Mouse (Mus musculus): Measurements from ENCODE around the gene Daglb.
"Not testable (repeated sequence)": the region's sequence is repeated elsewhere in the genome, so short reads cannot be mapped to it uniquely, and the experiment has no call there.

Gene Daglb

GRCm38 (mm10) chr5:143518045-143518591, 53.7 kb downstream of the Daglb start:
- DNase-seq (ENCODE audit: low spot score in 2 of 2) = no peak

- no peak for DNase-seq (ENCODE audit: low spot score in 2 of 2)
Measured at GRCm38 (mm10) chr5:143520415-143520814, 56.0 kb downstream of the Daglb start.

- no peak for DNase-seq (ENCODE audit: low spot score in 2 of 2)
Measured at GRCm38 (mm10) chr5:143522882-143523281, 58.5 kb downstream of the Daglb start.

- no peak for DNase-seq (ENCODE audit: low spot score in 2 of 2)
Measured at GRCm38 (mm10) chr5:143525454-143526225, 61.3 kb downstream of the Daglb start.

GRCm38 (mm10) chr5:143526698-143527331, 62.4 kb downstream of the Daglb start:
- DNase-seq (ENCODE audit: low spot score in 2 of 2) = no peak

- peak; percentile 83 to 95 for DNase-seq (ENCODE audit: low spot score in 2 of 2)
Measured at GRCm38 (mm10) chr5:143527486-143528307, 63.3 kb downstream of the Daglb start, which contains the start of gene Rac1. Gene Rac1 (minus strand): TSS chr5:143528036.

- no peak for DNase-seq (ENCODE audit: low spot score in 2 of 2)
Measured at GRCm38 (mm10) chr5:143528308-143528683, 63.9 kb downstream of the Daglb start.

GRCm38 (mm10) chr5:143530715-143531114, 66.3 kb downstream of the Daglb start:
- no peak for DNase-seq (ENCODE audit: low spot score in 2 of 2)

- DNase-seq (ENCODE audit: low spot score in 2 of 2) = no peak
Measured at GRCm38 (mm10) chr5:143534922-143535321, 70.5 kb downstream of the Daglb start.

GRCm38 (mm10) chr5:143537022-143537421, 72.6 kb downstream of the Daglb start:
- DNase-seq (ENCODE audit: low spot score in 2 of 2) = no peak

- DNase-seq (ENCODE audit: low spot score in 2 of 2) = no peak
Measured at GRCm38 (mm10) chr5:143539111-143539510, 74.7 kb downstream of the Daglb start.

GRCm38 (mm10) chr5:143547384-143547783, 83.0 kb downstream of the Daglb start:
- peak; percentile 45 to 86 for DNase-seq (ENCODE audit: low spot score in 2 of 2)

- no peak for DNase-seq (ENCODE audit: low spot score in 2 of 2)
Measured at GRCm38 (mm10) chr5:143547866-143548265, 83.5 kb downstream of the Daglb start.

- DNase-seq (ENCODE audit: low spot score in 2 of 2) = peak; percentile 88 to 97
Measured at GRCm38 (mm10) chr5:143548401-143548846, 84.0 kb downstream of the Daglb start.

- not testable (repeated sequence) for DNase-seq (ENCODE audit: low spot score in 2 of 2)
Measured at GRCm38 (mm10) chr5:143548922-143549321, 84.5 kb downstream of the Daglb start.

GRCm38 (mm10) chr5:143552911-143553310, 88.5 kb downstream of the Daglb start:
- peak in 1 of 2 experiments; percentile 69 for DNase-seq (ENCODE audit: low spot score in 2 of 2)

- DNase-seq (ENCODE audit: low spot score in 2 of 2) = no peak
Measured at GRCm38 (mm10) chr5:143555233-143555632, 90.8 kb downstream of the Daglb start.
